Mouse (Mus musculus) gastrocnemius, adult 18-20 months (tissue): ENCODE measurements around the gene Cryz. TPM values are rescaled to one million over a fixed set of nuclear protein-coding genes. Genes with fewer than 3 reads are reported as not detected.

Experiments used
- DNase-seq: peaks from one replicate; pipeline ENCODE4 v3.0.0; 2021; ENCODE audit warnings: low spot score
- long read RNA-seq, 2 experiments: library from polyadenylated mRNA; stranded (forward); transcript quantifications; one replicate each; pipeline ENCODE4 v2.0.0; 2021
- total RNA-seq, 2 experiments: library from RNA; stranded (reverse); gene quantifications; 2 replicates each; pipeline ENCODE4 v1.2.3; 2021

Cryz gene
- 10 to 100 TPM; 17.9 to 19.2 TPM for total RNA-seq
- long read RNA-seq, experiment 1, transcript Cryz-208 (9 exons, 2,505 nt) = major isoform, 21 of 28 reads
- long read RNA-seq, experiment 1, partial matches to known transcripts = 2 of 28 reads
- long read RNA-seq, experiment 1, other reads (novel, unspliced or antisense) = 3 of 28 reads
- long read RNA-seq, experiment 2, transcript Cryz-208 (9 exons, 2,505 nt) = major isoform, 23 of 27 reads
- long read RNA-seq, experiment 2, partial matches to known transcripts = 2 of 27 reads
- long read RNA-seq, experiment 2, other reads (novel, unspliced or antisense) = 2 of 27 reads

- peak; percentile 91 for DNase-seq
Observed at GRCm38 (mm10) chr3:154596488-154596933, at the start of gene Cryz. Cryz (plus strand) TSS chr3:154596711.

- DNase-seq = no peak
Observed at GRCm38 (mm10) chr3:154547549-154548426, 48.7 kb upstream of the Cryz start.

GRCm38 (mm10) chr3:154548868-154549301 is 47.6 kb upstream of the Cryz start:
- no peak for DNase-seq

GRCm38 (mm10) chr3:154550326-154551034 is 46.0 kb upstream of the Cryz start:
- no peak for DNase-seq

GRCm38 (mm10) chr3:154551035-154551411 is 45.5 kb upstream of the Cryz start:
- no peak for DNase-seq

GRCm38 (mm10) chr3:154562192-154562591 is 34.3 kb upstream of the Cryz start:
- DNase-seq = no peak

GRCm38 (mm10) chr3:154565437-154565836 is 31.1 kb upstream of the Cryz start:
- no peak for DNase-seq

GRCm38 (mm10) chr3:154570029-154570575 is 26.4 kb upstream of the Cryz start:
- peak; percentile 21 for DNase-seq

- DNase-seq = peak; percentile 7
Observed at GRCm38 (mm10) chr3:154570786-154571185, 25.7 kb upstream of the Cryz start.

- peak; percentile 66 for DNase-seq
Observed at GRCm38 (mm10) chr3:154572341-154572972, 24.1 kb upstream of the Cryz start.

- no peak for DNase-seq
Observed at GRCm38 (mm10) chr3:154573666-154574065, 22.8 kb upstream of the Cryz start.

- DNase-seq = no peak
Observed at GRCm38 (mm10) chr3:154577895-154578294, 18.6 kb upstream of the Cryz start.

GRCm38 (mm10) chr3:154584351-154584750 is 12.2 kb upstream of the Cryz start:
- DNase-seq = no peak

- DNase-seq = no peak
Observed at GRCm38 (mm10) chr3:154590971-154591370, 5.5 kb upstream of the Cryz start.

- DNase-seq = no peak
Observed at GRCm38 (mm10) chr3:154591621-154592020, 4.9 kb upstream of the Cryz start.

GRCm38 (mm10) chr3:154593596-154593995 is 2.9 kb upstream of the Cryz start:
- DNase-seq = no peak

GRCm38 (mm10) chr3:154594156-154594555 is 2.4 kb upstream of the Cryz start:
- no peak for DNase-seq

- peak; percentile 98 for DNase-seq
Observed at GRCm38 (mm10) chr3:154596934-154597554, 533 bp downstream of the Cryz start, which contains the start of gene Tyw3. Tyw3 (minus strand) TSS chr3:154597104.

- no peak for DNase-seq
Observed at GRCm38 (mm10) chr3:154597561-154597960, 1.1 kb downstream of the Cryz start.

- DNase-seq = no peak
Observed at GRCm38 (mm10) chr3:154602141-154602540, 5.6 kb downstream of the Cryz start.

- DNase-seq = no peak
Observed at GRCm38 (mm10) chr3:154604871-154605270, 8.4 kb downstream of the Cryz start.
